Mouse (Mus musculus) CH12.LX (cell line): ENCODE data around the gene Csnk2b.

ENCODE experiments used
- CTCF ChIP-seq, 2 experiments: IDR thresholded peaks in 1 of 2; conservative IDR thresholded peaks in 1 of 2; 2 replicates each; pipeline ENCODE4 v1.5.1; 2011 to 2012; ENCODE audit warnings: low read depth in 2 of 2, low read length in 2 of 2, improper control_type of control experiment in 1 of 2, inconsistent platforms in 1 of 2, mild to moderate bottlenecking in 1 of 2, moderate library complexity in 1 of 2
- USF2 ChIP-seq: conservative IDR thresholded peaks from 2 replicates; pipeline ENCODE4 v1.6.1; 2011; ENCODE audit warnings: low read depth, low read length, improper control_type of control experiment

DNA sequence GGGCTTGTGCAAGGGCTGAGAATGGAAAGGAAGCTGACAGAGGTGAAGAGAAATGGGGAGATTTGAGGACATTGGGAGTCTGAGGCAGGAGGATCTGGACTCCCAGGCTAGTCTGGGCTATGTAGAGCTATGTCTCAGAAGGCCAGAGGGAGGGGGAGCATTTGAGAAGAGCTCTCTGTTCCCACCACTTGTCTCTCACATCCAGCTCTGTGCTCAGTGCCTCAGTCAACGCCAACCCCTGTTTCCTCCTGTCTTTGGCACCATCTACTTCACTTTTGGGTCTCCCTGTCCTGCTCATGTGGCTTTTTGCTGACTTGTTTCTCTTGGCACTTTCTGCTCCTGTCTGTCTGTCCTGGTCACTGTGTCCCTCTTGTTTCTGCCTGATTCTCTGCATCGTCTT is 44.6 kb downstream of the Csnk2b start:
- TF ChIP-seq USF2 (no peak), CTCF (conservative IDR thresholded peaks at IDR 0.05 in 1 of 2, IDR thresholded peaks at IDR 0.05 in 1 of 2; ENCODE audit: low read depth in 2 of 2, low read length in 2 of 2) (no peak)
